In genomic region chr5:61355263-61355981, GRCm38 (mm10) we compare ENCODE assay signal across 16 mouse cellular contexts.
A peak's percentile ranks its signal among the peaks of the same experiment; 100 is the strongest.
DNase-seq lines count a peak whose midpoint lies in the region; ATAC-seq and TF ChIP-seq lines count a peak whose summit lies in the region.
"Had no signal": no experiment of that assay in that cellular context is flagged by ENCODE, and none has a peak within 500 bp of the region (broad histone marks: within the 10 kb centered on the region; RNA-seq: fewer than 3 reads in every experiment).

No protein-coding gene starts in this region.

- 0 out of 2 replicates have a peak, but pooled peaks have one; percentile 62 for ATAC-seq in hindbrain, postnatal 0 days
- ATAC-seq in granulocyte monocyte progenitor cell, adult 5-6 weeks (replicated peaks; ENCODE audit: poor library complexity, severe bottlenecking) = no peak
- ATAC-seq: liver, postnatal 0 days had no signal

- no peaks in the 10 kb centered on the region for H3K27me3 ChIP-seq in cerebellum, adult 2 months (ENCODE audit: control insufficient read depth, insufficient read depth, low read length)
- no peaks in the 10 kb centered on the region for H3K27me3 ChIP-seq in hindbrain, postnatal 0 days (ENCODE audit: insufficient read depth, low read length)
- H3K27me3 ChIP-seq: heart, embryonic 13.5 days; stomach, embryonic 15.5 days had no signal

- no peaks in the 10 kb centered on the region for H3K9me3 ChIP-seq in hindbrain, postnatal 0 days (ENCODE audit: low read length)
- H3K9me3 ChIP-seq: heart, embryonic 13.5 days; stomach, embryonic 15.5 days had no signal

- H3K4me3 ChIP-seq in cerebellum, adult 2 months (replicated peaks; ENCODE audit: insufficient read depth, low read depth, low read length) = no peak overlapping the region
- H3K4me3 ChIP-seq in hindbrain, postnatal 0 days (ENCODE audit: low read length) = no peak overlapping the region
- H3K4me3 ChIP-seq: heart, embryonic 13.5 days; stomach, embryonic 15.5 days had no signal

- H3K4me1 ChIP-seq in cerebellum, adult 2 months (ENCODE audit: control insufficient read depth, insufficient read depth, low read length) = no peaks in the 10 kb centered on the region
- no peaks in the 10 kb centered on the region for H3K4me1 ChIP-seq in hindbrain, postnatal 0 days (ENCODE audit: insufficient read depth, low read length)
- H3K4me1 ChIP-seq: heart, embryonic 13.5 days; stomach, embryonic 15.5 days had no signal

- no peak overlapping the region for H3K27ac ChIP-seq in cerebellum, adult 2 months (ENCODE audit: insufficient read depth, low read length)
- H3K27ac ChIP-seq in hindbrain, postnatal 0 days = no peak overlapping the region
- H3K27ac ChIP-seq: heart, embryonic 13.5 days; stomach, embryonic 15.5 days had no signal

- TF ChIP-seq CTCF in cerebellum, adult 2 months (IDR thresholded peaks at IDR 0.05; ENCODE audit: borderline replicate concordance, insufficient read depth, low read depth, low read length) = no peak
- no peak for TF ChIP-seq CTCF in brain, embryonic 14.5 days (IDR thresholded peaks at IDR 0.05; ENCODE audit: borderline replicate concordance, extremely low read depth, insufficient read depth, insufficient read length)
- TF ChIP-seq CTCF in hindbrain, postnatal 0 days (IDR thresholded peaks at IDR 0.05; ENCODE audit: low read depth) = no peak

- H3K36me3 ChIP-seq in hindbrain, postnatal 0 days (ENCODE audit: insufficient read depth, low read length) = no peaks in the 10 kb centered on the region
- H3K36me3 ChIP-seq: heart, embryonic 13.5 days; stomach, embryonic 15.5 days had no signal

- no peak for TF ChIP-seq POLR2A in cerebellum, adult 2 months (IDR thresholded peaks at IDR 0.05; ENCODE audit: borderline replicate concordance, insufficient read depth, low read length)
- TF ChIP-seq POLR2A in brain, embryonic 14.5 days (IDR thresholded peaks at IDR 0.05; ENCODE audit: borderline replicate concordance, extremely low read depth, insufficient read depth, insufficient read length, poor library complexity, severe bottlenecking) = no peak

- no peak overlapping the region for H3K4me2 ChIP-seq in hindbrain, postnatal 0 days (ENCODE audit: low read depth, low read length)
- H3K4me2 ChIP-seq: heart, embryonic 13.5 days; stomach, embryonic 15.5 days had no signal

- H3K9ac ChIP-seq in hindbrain, postnatal 0 days (replicated peaks; ENCODE audit: low read length) = no peak overlapping the region
- H3K9ac ChIP-seq: heart, embryonic 13.5 days; liver, postnatal 0 days; stomach, embryonic 15.5 days had no signal

- peak; percentile 9 to 44 for DNase-seq in cerebellum, postnatal 14 days
- no peak for DNase-seq in cerebellum, adult 2 months
- peak; percentile 4 to 16 for DNase-seq in layer of hippocampus, postnatal 10 days (ENCODE audit: low spot score in 2 of 2)
- no peak for DNase-seq in layer of hippocampus, adult 8-10 months (ENCODE audit: low spot score in 2 of 2)
- DNase-seq in brain, embryonic 14.5 days (ENCODE audit: low read depth) = peak; percentile 94
- peak; percentile 60 for DNase-seq in hindbrain, postnatal 0 days (ENCODE audit: low spot score)
- no peak for DNase-seq in B cell, adult 2 months
- DNase-seq: cerebellum, adult 18-20 months; embryo, embryonic 11 days; kidney, adult 8-10 months; kidney, postnatal 36 days; liver, postnatal 0 days; lung, postnatal 4 days had no signal

- 14% methylated on average over 6 of the region's 6 CpGs for whole genome bisulfite sequencing in cerebellum, adult 2 months
- 46% methylated on average over 6 of the region's 6 CpGs for WGBS in hindbrain, postnatal 0 days

Comparison
In these comparisons a context has a peak if more than half of its experiments do, and no peak if none do; other contexts are left out.
1. DNase-seq: peak in cerebellum, postnatal 14 days (2 of 2), layer of hippocampus, postnatal 10 days (2 of 2), brain, embryonic 14.5 days (single experiment) and hindbrain, postnatal 0 days (single experiment); none in cerebellum, adult 2 months (0 of 2), layer of hippocampus, adult 8-10 months (0 of 2) and B cell, adult 2 months (0 of 2).